Mouse (Mus musculus) bone marrow, adult 2 months (tissue): ENCODE measurements around the gene Grb14.

Source experiments
- CTCF ChIP-seq: fragments of 200-500 bp; IDR thresholded peaks from 2 replicates; pipeline ENCODE4 v1.5.1; 2011; ENCODE audit warnings: low read length, control low read depth; ENCODE audit not compliant: control insufficient read depth, insufficient read depth
- POLR2A ChIP-seq: fragments of 200-500 bp; IDR thresholded peaks from 2 replicates; pipeline ENCODE4 v1.6.1; 2011; ENCODE audit warnings: low read depth, mild to moderate bottlenecking, control low read depth, low read length, borderline replicate concordance; ENCODE audit not compliant: control insufficient read depth

GRCm38 (mm10) chr2:64965227-64965864 is 59.4 kb downstream of the Grb14 start:
- TF ChIP-seq POLR2A (no peak), CTCF (no peak)
